Mouse (Mus musculus) embryonic facial prominence, embryonic 15.5 days (tissue): Measurements from ENCODE around the gene Shcbp1l. TPM values are rescaled to one million over a fixed set of nuclear protein-coding genes. Genes with fewer than 3 reads are reported as not detected.
"Not testable (repeated sequence)": the region's sequence is repeated elsewhere in the genome, so short reads cannot be mapped to it uniquely, and the experiment has no call there.

ENCODE experiments used
- ATAC-seq: fragments of 200-750 bp; cut with Nextera tagmentation; 2 replicates; pipeline ENCODE4 v1.8.0; 2017; ENCODE audit warnings: low read depth, moderate TSS enrichment; ENCODE audit not compliant: insufficient number of reproducible peaks, low FRiP score, low TSS enrichment
- H3K27ac ChIP-seq: fragments of 300-500 bp; sonication (generic); replicated peaks from 2 replicates; pipeline ENCODE4 v1.5.1; 2015; ENCODE audit warnings: mild to moderate bottlenecking, inconsistent platforms
- H3K27me3 ChIP-seq: fragments of 300-500 bp; sonication (generic); 2 replicates; pipeline ENCODE4 v1.6.1; 2015; ENCODE audit warnings: inconsistent platforms
- H3K36me3 ChIP-seq: fragments of 300-500 bp; sonication (generic); 2 replicates; pipeline ENCODE4 v1.6.1; 2015; ENCODE audit warnings: mild to moderate bottlenecking, inconsistent platforms
- H3K4me1 ChIP-seq: fragments of 300-500 bp; sonication (generic); 2 replicates; pipeline ENCODE4 v1.6.1; 2015; ENCODE audit warnings: inconsistent platforms
- H3K4me2 ChIP-seq: fragments of 300-500 bp; sonication (generic); replicated peaks from 2 replicates; pipeline ENCODE4 v1.6.1; 2015; ENCODE audit warnings: mild to moderate bottlenecking, inconsistent platforms
- H3K4me3 ChIP-seq: fragments of 300-500 bp; sonication (generic); replicated peaks from 2 replicates; pipeline ENCODE4 v1.5.1; 2015; ENCODE audit warnings: mild to moderate bottlenecking, inconsistent platforms
- H3K9ac ChIP-seq: fragments of 300-500 bp; sonication (generic); 2 replicates; pipeline ENCODE4 v1.6.1; 2015; ENCODE audit warnings: inconsistent platforms
- H3K9me3 ChIP-seq: fragments of 300-500 bp; sonication (generic); replicated peaks from 2 replicates; pipeline ENCODE4 v1.6.1; 2016; ENCODE audit warnings: inconsistent platforms
- WGBS: fragments of 180-500 bp; shearing (Covaris S2); methylation state at CpG from one replicate; pipeline ENCODE4 v1.1.7; 2015; 5-methylcytosine and 5-hydroxymethylcytosine counted together
- polyA plus RNA-seq: library from polyadenylated mRNA; unstranded; fragments of >200 nt; fragmentation: Nextera tagmentation; extraction: Ambion mirVana; gene quantifications from 2 replicates; pipeline ENCODE4 v1.2.1, GENCODE M21; 2015

Shcbp1l gene
- polyA plus RNA-seq, 1 experiment from 2014 or later, result 0.24 TPM

DNA sequence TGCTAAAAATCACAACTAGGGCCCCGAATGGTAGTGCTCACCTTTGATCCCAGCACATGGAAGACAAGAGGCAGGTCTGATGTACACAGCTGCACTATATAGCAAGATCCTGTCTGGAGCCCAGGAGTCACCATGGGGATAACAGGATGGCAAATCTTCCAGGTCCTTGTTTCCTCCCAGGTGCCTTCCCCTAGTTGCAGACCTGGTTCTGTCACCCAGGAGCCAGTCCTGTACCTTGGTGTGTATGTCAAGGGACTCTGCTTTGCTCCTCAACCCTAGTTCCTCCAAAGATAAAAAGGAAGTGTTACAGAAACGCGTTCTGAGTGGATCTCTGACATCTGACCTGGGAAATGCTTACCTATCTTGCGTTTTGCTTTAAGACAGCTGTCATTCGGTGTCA lies 16.7 kb upstream of the Shcbp1l start:
- H3K36me3 ChIP-seq, ATAC-seq, H3K27ac ChIP-seq, H3K4me1 ChIP-seq, H3K27me3 ChIP-seq, H3K4me3 ChIP-seq, H3K9me3 ChIP-seq, H3K4me2 ChIP-seq, H3K9ac ChIP-seq: not testable (repeated sequence)
- 76% methylated on average over 5 of the region's 5 CpGs for WGBS

GRCm38 (mm10) chr1:153410915-153411314 lies 14.0 kb upstream of the Shcbp1l start:
- not testable (repeated sequence) for ATAC-seq, H3K36me3 ChIP-seq, H3K4me2 ChIP-seq, H3K27me3 ChIP-seq, H3K27ac ChIP-seq, H3K4me1 ChIP-seq, H3K9me3 ChIP-seq, H3K4me3 ChIP-seq, H3K9ac ChIP-seq
- WGBS, result 100% methylated on average over 1 of the region's 4 CpGs

- Histone ChIP-seq H3K36me3 (no peaks in the 10 kb centered on the region), H3K27ac (no peak overlapping the region), H3K9ac (no peak overlapping the region), H3K27me3 (no peaks in the 10 kb centered on the region), H3K4me2 (no peak overlapping the region), H3K4me1 (no peaks in the 10 kb centered on the region), H3K4me3 (no peak overlapping the region), H3K9me3 (no peaks in the 10 kb centered on the region)
- ATAC-seq, result no peak
- 86% methylated on average over 6 of the region's 6 CpGs for WGBS
Measured at GRCm38 (mm10) chr1:153411723-153412122, 13.2 kb upstream of the Shcbp1l start.

DNA sequence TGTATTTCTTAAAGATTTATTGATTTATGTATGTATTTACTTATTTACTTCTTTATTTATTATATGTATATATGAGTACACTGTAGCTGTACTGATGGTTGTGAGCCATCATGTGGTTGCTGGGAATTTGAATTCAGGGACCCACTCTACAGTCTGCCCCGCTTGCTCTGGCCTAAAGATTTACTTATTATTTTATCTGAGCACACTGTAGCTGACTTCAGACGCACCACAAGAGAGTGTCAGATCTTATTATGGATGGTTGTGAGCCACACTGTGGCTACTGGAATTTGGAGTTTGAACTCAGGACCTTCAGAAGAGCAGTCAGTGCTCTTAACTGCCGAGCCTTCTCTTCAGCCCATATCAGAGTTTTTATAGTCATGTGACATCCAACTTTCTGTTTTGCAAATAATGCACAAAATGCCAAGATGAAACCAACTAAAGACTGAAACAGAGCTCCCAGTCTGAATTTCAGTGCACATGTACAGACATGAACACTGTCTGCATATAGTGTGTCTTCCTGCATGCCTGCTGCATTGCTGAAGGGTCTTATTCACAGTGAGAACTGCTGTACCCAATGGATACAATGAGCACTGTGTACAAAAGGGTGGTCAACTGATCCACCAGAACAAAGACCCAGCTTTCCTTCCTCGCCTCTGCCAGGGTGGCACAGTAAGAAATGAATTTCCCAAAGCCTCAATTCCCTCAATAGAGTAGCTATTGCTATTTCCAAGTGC lies 12.1 kb upstream of the Shcbp1l start:
- not testable (repeated sequence) for ATAC-seq
- 58% methylated on average over 3 of the region's 4 CpGs for WGBS

GRCm38 (mm10) chr1:153413397-153414020 lies 11.5 kb upstream of the Shcbp1l start:
- H3K27me3 ChIP-seq, H3K4me2 ChIP-seq, H3K4me3 ChIP-seq, H3K27ac ChIP-seq, H3K9ac ChIP-seq, ATAC-seq, H3K9me3 ChIP-seq, H3K36me3 ChIP-seq, H3K4me1 ChIP-seq: not testable (repeated sequence)
- 73% methylated on average over 13 of the region's 13 CpGs for WGBS

More for the DNA sequence above, 12.1 kb upstream of the Shcbp1l start:
- H3K36me3 ChIP-seq, H3K9me3 ChIP-seq, H3K4me1 ChIP-seq, H3K4me3 ChIP-seq, H3K27ac ChIP-seq, H3K27me3 ChIP-seq, H3K4me2 ChIP-seq, H3K9ac ChIP-seq: not testable (repeated sequence)

GRCm38 (mm10) chr1:153414114-153414723 lies 10.7 kb upstream of the Shcbp1l start:
- not testable (repeated sequence) for H3K9me3 ChIP-seq, H3K4me3 ChIP-seq, H3K9ac ChIP-seq, ATAC-seq, H3K27ac ChIP-seq, H3K27me3 ChIP-seq, H3K4me2 ChIP-seq, H3K4me1 ChIP-seq, H3K36me3 ChIP-seq
- WGBS, result 81% methylated on average over 24 of the region's 24 CpGs

DNA sequence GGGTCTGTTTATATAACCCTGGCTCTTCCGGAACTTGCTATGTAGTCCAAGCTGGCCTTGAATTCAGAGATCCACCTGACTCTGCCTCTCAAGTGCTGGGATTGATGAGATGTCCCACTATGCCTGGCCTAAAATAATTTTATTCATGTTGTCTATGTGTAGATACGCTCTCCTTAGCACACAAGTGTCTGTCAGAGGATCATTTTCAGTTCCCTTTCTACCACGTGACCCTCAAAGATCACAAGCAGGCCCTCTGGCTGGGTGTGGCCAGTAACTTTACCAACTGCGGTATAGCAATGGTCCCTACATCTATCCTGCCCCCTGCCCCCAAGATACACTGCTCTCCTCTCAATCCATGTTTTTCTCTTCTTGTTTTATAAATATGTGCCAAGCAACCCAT lies 10.0 kb upstream of the Shcbp1l start:
- H3K4me3 ChIP-seq, result no peak overlapping the region
- no peak for ATAC-seq
- no peaks in the 10 kb centered on the region for H3K9me3 ChIP-seq
- H3K4me2 ChIP-seq, result no peak overlapping the region
- no peaks in the 10 kb centered on the region for H3K36me3 ChIP-seq
- H3K27me3 ChIP-seq, result no peaks in the 10 kb centered on the region
- H3K9ac ChIP-seq, result no peak overlapping the region
- no peak overlapping the region for H3K27ac ChIP-seq
- H3K4me1 ChIP-seq, result no peaks in the 10 kb centered on the region
- 84% methylated on average over 4 of the region's 4 CpGs for WGBS

DNA sequence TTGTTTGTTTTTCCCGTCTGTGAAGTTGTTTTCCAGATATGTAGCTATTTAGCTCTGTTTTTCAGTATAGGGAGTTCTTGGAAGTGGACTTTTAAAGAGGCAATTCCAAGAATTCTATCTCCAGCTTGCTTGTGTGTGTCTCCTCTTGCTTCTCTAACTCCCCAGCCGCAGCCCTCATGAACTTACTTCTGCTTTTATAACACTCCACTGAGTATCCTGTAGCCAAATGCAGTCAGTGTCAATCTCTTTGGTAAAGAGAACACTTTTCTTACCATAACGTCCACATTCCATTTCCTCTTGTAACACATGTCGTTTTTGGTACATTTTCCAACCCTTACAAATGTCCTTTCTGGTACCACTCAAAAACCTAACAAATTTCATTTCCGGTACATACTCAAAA lies 9.2 kb upstream of the Shcbp1l start:
- H3K36me3 ChIP-seq, H3K4me2 ChIP-seq, H3K27me3 ChIP-seq, H3K9ac ChIP-seq, H3K4me1 ChIP-seq, H3K9me3 ChIP-seq, ATAC-seq, H3K4me3 ChIP-seq, H3K27ac ChIP-seq: not testable (repeated sequence)
- 76% methylated on average over 2 of the region's 5 CpGs for WGBS

- not testable (repeated sequence) for ATAC-seq, H3K27ac ChIP-seq, H3K4me2 ChIP-seq, H3K4me1 ChIP-seq, H3K27me3 ChIP-seq, H3K9ac ChIP-seq, H3K36me3 ChIP-seq, H3K4me3 ChIP-seq, H3K9me3 ChIP-seq
- WGBS, result 85% methylated on average over 3 of the region's 3 CpGs
Measured at GRCm38 (mm10) chr1:153416271-153416832, 8.6 kb upstream of the Shcbp1l start.

- not testable (repeated sequence) for H3K27me3 ChIP-seq, H3K9me3 ChIP-seq, H3K4me2 ChIP-seq, H3K9ac ChIP-seq, H3K27ac ChIP-seq, H3K4me3 ChIP-seq, ATAC-seq, H3K36me3 ChIP-seq, H3K4me1 ChIP-seq
- WGBS, result 69% methylated on average over 4 of the region's 4 CpGs
Measured at GRCm38 (mm10) chr1:153417805-153418204, 7.2 kb upstream of the Shcbp1l start.

DNA sequence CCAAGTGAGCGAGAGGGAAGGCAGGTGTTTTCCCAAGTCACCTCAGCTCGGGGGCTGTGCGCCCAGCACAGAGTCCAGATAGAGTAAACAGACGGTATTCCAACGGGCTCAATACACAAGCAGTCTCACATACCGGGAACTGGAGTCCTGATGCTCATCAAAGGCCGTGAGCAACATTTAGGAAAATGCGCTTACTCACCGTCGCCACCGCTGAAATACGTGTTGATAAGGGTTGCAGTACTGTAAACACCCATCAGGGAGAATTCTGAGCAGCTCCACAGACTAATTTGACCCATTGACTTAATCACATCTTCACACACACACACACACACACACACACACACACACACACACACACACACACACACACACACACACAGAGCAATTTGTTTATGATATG lies 691 bp upstream of the Shcbp1l start:
- Histone ChIP-seq H3K9ac (no peak overlapping the region), H3K4me3 (peak overlapping the region; percentile 53), H3K36me3 (no peaks in the 10 kb centered on the region), H3K4me1 (peaks cover 11% of the 10 kb centered on the region), H3K27ac (no peak overlapping the region), H3K27me3 (peaks cover 8% of the 10 kb centered on the region), H3K9me3 (no peaks in the 10 kb centered on the region), H3K4me2 (peak overlapping the region; percentile 96)
- no peak for ATAC-seq
- 26% methylated on average over 12 of the region's 12 CpGs for WGBS
